Mouse (Mus musculus): Measurements from ENCODE around the gene Iqcc.

DNA sequence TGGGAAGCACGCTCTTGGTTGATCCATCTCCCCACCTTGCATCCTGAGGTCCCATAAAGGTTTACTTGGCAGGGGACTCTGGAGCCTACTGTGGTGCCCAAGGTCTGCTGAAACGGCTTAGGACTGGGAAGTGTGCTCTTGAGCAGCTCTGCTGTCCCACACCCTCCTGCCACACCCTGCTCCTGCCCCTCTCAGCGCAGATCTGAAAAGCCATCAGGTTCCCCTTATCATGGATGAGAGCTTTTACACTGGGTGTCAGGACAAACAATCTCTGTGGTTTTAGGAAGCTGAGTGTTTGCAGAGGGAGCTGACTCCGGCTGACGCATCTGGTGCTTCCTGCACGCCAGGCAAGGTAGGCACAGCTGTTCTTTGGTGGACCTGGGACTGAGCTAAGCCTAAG, 15.0 kb upstream of the Iqcc start:
- TF ChIP-seq EP300 (optimal IDR thresholded peaks at IDR 0.05) (no peak), CTCF (IDR thresholded peaks at IDR 0.05; ENCODE audit: low read depth) (no peak)
